In genomic region chr3:51225226-51225750, GRCm38 (mm10) we compare ENCODE assay signal across 8 mouse cellular contexts. TPM values are rescaled to one million over a fixed set of nuclear protein-coding genes. Genes with fewer than 3 reads are reported as not detected.
DNase-seq lines count a peak whose midpoint lies in the region; ATAC-seq and TF ChIP-seq lines count a peak whose summit lies in the region.

No protein-coding gene starts in this region.

- no peaks in the 10 kb centered on the region for H3K36me3 ChIP-seq in kidney, embryonic 15.5 days
- H3K36me3 ChIP-seq in hindbrain, embryonic 16.5 days (ENCODE audit: control insufficient read depth, insufficient read depth, low read length): no peaks in the 10 kb centered on the region
- H3K36me3 ChIP-seq in midbrain, embryonic 14.5 days (ENCODE audit: control insufficient read depth, insufficient read depth, low read length): no peaks in the 10 kb centered on the region

- peak overlapping the region; percentile 99 for H3K27ac ChIP-seq in kidney, embryonic 15.5 days
- H3K27ac ChIP-seq in bone marrow, adult 2 months (ENCODE audit: control insufficient read depth, insufficient read depth, low read depth, low read length, poor library complexity): peak overlapping the region; percentile 96
- peak overlapping the region; percentile 99 for H3K27ac ChIP-seq in hindbrain, embryonic 16.5 days (ENCODE audit: low read depth, low read length)
- H3K27ac ChIP-seq in midbrain, embryonic 14.5 days (replicated peaks; ENCODE audit: low read depth, low read length): peak overlapping the region; percentile 99

- peak overlapping the region; percentile 81 for H3K4me2 ChIP-seq in kidney, embryonic 15.5 days
- peak overlapping the region; percentile 80 for H3K4me2 ChIP-seq in hindbrain, embryonic 16.5 days (ENCODE audit: low read length)
- peak overlapping the region; percentile 63 for H3K4me2 ChIP-seq in midbrain, embryonic 14.5 days (ENCODE audit: low read length)

- H3K4me1 ChIP-seq in kidney, embryonic 15.5 days: peaks cover 40% of the 10 kb centered on the region
- no peaks in the 10 kb centered on the region; the same call in none of the 2 replicates for H3K4me1 ChIP-seq in bone marrow, adult 2 months (ENCODE audit: control insufficient read depth, insufficient read depth, low read length)
- peaks cover 27% of the 10 kb centered on the region for H3K4me1 ChIP-seq in hindbrain, embryonic 16.5 days (ENCODE audit: control insufficient read depth, insufficient read depth, low read depth, low read length)
- H3K4me1 ChIP-seq in midbrain, embryonic 14.5 days (ENCODE audit: control insufficient read depth, insufficient read depth, low read length): peaks cover 15% of the 10 kb centered on the region

- 0 out of 2 replicates have a peak, but pooled peaks cover 4% of the 10 kb centered on the region for H3K27me3 ChIP-seq in kidney, embryonic 15.5 days
- no peaks in the 10 kb centered on the region for H3K27me3 ChIP-seq in hindbrain, embryonic 16.5 days (replicated peaks; ENCODE audit: control insufficient read depth, insufficient read depth, low read length)
- no peaks in the 10 kb centered on the region for H3K27me3 ChIP-seq in midbrain, embryonic 14.5 days (ENCODE audit: control insufficient read depth, insufficient read depth, low read length)

- no peaks in the 10 kb centered on the region for H3K9me3 ChIP-seq in kidney, embryonic 15.5 days (replicated peaks)
- no peaks in the 10 kb centered on the region for H3K9me3 ChIP-seq in hindbrain, embryonic 16.5 days (ENCODE audit: control insufficient read depth, low read length)
- no peaks in the 10 kb centered on the region for H3K9me3 ChIP-seq in midbrain, embryonic 14.5 days (ENCODE audit: control insufficient read depth, low read length)

- WGBS in kidney, embryonic 15.5 days: under 1% methylated on average over 39 of the region's 39 CpGs
- WGBS in bone marrow, adult 2 months: 3% methylated on average over 39 of the region's 39 CpGs
- WGBS in hindbrain, embryonic 16.5 days: under 1% methylated on average over 36 of the region's 39 CpGs
- under 1% methylated on average over 39 of the region's 39 CpGs for WGBS in midbrain, embryonic 14.5 days

- TF ChIP-seq CTCF in bone marrow, adult 2 months (IDR thresholded peaks at IDR 0.05; ENCODE audit: control insufficient read depth, insufficient read depth, low read length): no peak

- no peak; the same call in 1 of the 2 replicates for ATAC-seq in kidney, embryonic 15.5 days (replicated peaks; ENCODE audit: low FRiP score)
- ATAC-seq in hindbrain, embryonic 16.5 days: no peak
- ATAC-seq in midbrain, embryonic 14.5 days (ENCODE audit: low FRiP score, low TSS enrichment): peak; percentile 26
- ATAC-seq in megakaryocyte progenitor cell, adult 5-6 weeks (replicated peaks; ENCODE audit: poor library complexity): no peak

- peak overlapping the region; percentile 84 for H3K9ac ChIP-seq in kidney, embryonic 15.5 days
- peak overlapping the region; percentile 97 for H3K9ac ChIP-seq in hindbrain, embryonic 16.5 days (ENCODE audit: low read depth, low read length)
- peak overlapping the region; percentile 92 for H3K9ac ChIP-seq in midbrain, embryonic 14.5 days (replicated peaks; ENCODE audit: low read length)

- DNase-seq in kidney, postnatal 36 days: no peak
- DNase-seq in midbrain, embryonic 14.5 days: no peak
- no peak for DNase-seq in frontal cortex, postnatal 25 days (ENCODE audit: low spot score in 2 of 2)
- DNase-seq in embryo, embryonic 10 days (ENCODE audit: low spot score): no peak

- H3K4me3 ChIP-seq in kidney, embryonic 15.5 days (replicated peaks): peak overlapping the region; percentile 92
- H3K4me3 ChIP-seq in bone marrow, adult 2 months (replicated peaks; ENCODE audit: control insufficient read depth, low read depth, low read length): peak overlapping the region; percentile 89
- peak overlapping the region; percentile 95 for H3K4me3 ChIP-seq in hindbrain, embryonic 16.5 days (ENCODE audit: low read length)
- peak overlapping the region; percentile 91 for H3K4me3 ChIP-seq in midbrain, embryonic 14.5 days (replicated peaks; ENCODE audit: low read depth, low read length)

- no peak for TF ChIP-seq POLR2A in bone marrow, adult 2 months (IDR thresholded peaks at IDR 0.05; ENCODE audit: borderline replicate concordance, control insufficient read depth, low read depth, low read length)

RNA-seq across cellular contexts. Expression of gene Noct, which starts 1.0 kb away (rescaled TPM):
- polyA plus RNA-seq in kidney, embryonic 15.5 days (2015; fragmentation: Nextera tagmentation; extraction: Ambion mirVana): 8.5 and 8.8 TPM in 2 replicates
- 14.4 and 18.3 TPM in 2 replicates for polyA plus RNA-seq in bone marrow, adult 2 months (2011; ENCODE audit: insufficient read depth, insufficient read length, low replicate concordance, missing spikeins)
- 28.8 and 29.3 TPM in 2 replicates for polyA plus RNA-seq in hindbrain, embryonic 16.5 days (2015; fragmentation: Nextera tagmentation; extraction: Ambion mirVana)
- 27.9 and 31.7 TPM in 2 replicates for polyA plus RNA-seq in midbrain, embryonic 14.5 days (2014; fragmentation: Nextera tagmentation; extraction: Ambion mirVana)
- total RNA-seq in megakaryocyte progenitor cell, adult 5-6 weeks (2015): 17.2 and 20.3 TPM in 2 replicates
- total RNA-seq in megakaryocyte progenitor cell, adult 5-6 weeks (2017): 6.0 and 7.8 TPM in 2 replicates
